Mouse (Mus musculus) common myeloid progenitor, adult 5-6 weeks (primary cell): Measurements from ENCODE around the gene Mtfr2. TPM values are rescaled to one million over a fixed set of nuclear protein-coding genes. Genes with fewer than 3 reads are reported as not detected.

ENCODE experiments used
- ATAC-seq: replicated peaks from 2 replicates; pipeline ENCODE4 v1.8.0; 2016; ENCODE audit warnings: low read depth, mild to moderate bottlenecking, moderate TSS enrichment, inconsistent platforms; ENCODE audit not compliant: poor library complexity, severe bottlenecking
- total RNA-seq: library from RNA; stranded (forward); fragments of 200-1000, 187-1606 nt; gene quantifications from 2 replicates; pipeline ENCODE4 v1.2.3, GENCODE M21; 2017

The Mtfr2 gene
- 16.6 and 22.9 TPM in 2 replicates for total RNA-seq

GRCm38 (mm10) chr10:20347285-20348214, at the start of gene Mtfr2:
Gene Mtfr2, plus strand, starts transcription at chr10:20347770.
- ATAC-seq, result peak; percentile 87

- ATAC-seq, result no peak
Measured at GRCm38 (mm10) chr10:20298152-20298920, 49.2 kb upstream of the Mtfr2 start.

- ATAC-seq, result no peak
Measured at GRCm38 (mm10) chr10:20299114-20299513, 48.5 kb upstream of the Mtfr2 start.

- ATAC-seq, result no peak
Measured at GRCm38 (mm10) chr10:20310969-20311769, 36.4 kb upstream of the Mtfr2 start.

GRCm38 (mm10) chr10:20311918-20312735, 35.4 kb upstream of the Mtfr2 start, which contains the start of gene Bclaf1:
Gene Bclaf1, plus strand, starts transcription at chr10:20312469.
- ATAC-seq, result peak; percentile 76

GRCm38 (mm10) chr10:20312736-20313301, 34.8 kb upstream of the Mtfr2 start:
- ATAC-seq, result peak; percentile 59

GRCm38 (mm10) chr10:20313447-20313846, 34.1 kb upstream of the Mtfr2 start:
- no peak for ATAC-seq

- no peak for ATAC-seq
Measured at GRCm38 (mm10) chr10:20313941-20314340, 33.6 kb upstream of the Mtfr2 start.

- ATAC-seq, result no peak
Measured at GRCm38 (mm10) chr10:20314797-20315196, 32.8 kb upstream of the Mtfr2 start.

- ATAC-seq, result no peak
Measured at GRCm38 (mm10) chr10:20317466-20317865, 30.1 kb upstream of the Mtfr2 start.

- no peak for ATAC-seq
Measured at GRCm38 (mm10) chr10:20326226-20326625, 21.3 kb upstream of the Mtfr2 start.

GRCm38 (mm10) chr10:20331262-20331661, 16.3 kb upstream of the Mtfr2 start:
- ATAC-seq, result no peak

- ATAC-seq, result no peak
Measured at GRCm38 (mm10) chr10:20337872-20338271, 9.7 kb upstream of the Mtfr2 start.

GRCm38 (mm10) chr10:20345736-20346135, 1.8 kb upstream of the Mtfr2 start:
- ATAC-seq, result no peak

GRCm38 (mm10) chr10:20348894-20349293, 1.3 kb downstream of the Mtfr2 start:
- peak; percentile 27 for ATAC-seq

GRCm38 (mm10) chr10:20361542-20362449, 14.2 kb downstream of the Mtfr2 start:
- ATAC-seq, result peak; percentile 75

- no peak for ATAC-seq
Measured at GRCm38 (mm10) chr10:20362450-20363118, 15.0 kb downstream of the Mtfr2 start.
